Mouse (Mus musculus) embryonic facial prominence, embryonic 15.5 days (tissue): ENCODE data around the gene 9430007A20Rik. TPM values are rescaled to one million over a fixed set of nuclear protein-coding genes. Genes with fewer than 3 reads are reported as not detected.
"Not testable (repeated sequence)": the region's sequence is repeated elsewhere in the genome, so short reads cannot be mapped to it uniquely, and the experiment has no call there.

Experiments
- ATAC-seq: fragments of 200-750 bp; cut with Nextera tagmentation; 2 replicates; pipeline ENCODE4 v1.8.0; 2017; ENCODE audit warnings: low read depth, moderate TSS enrichment; ENCODE audit not compliant: insufficient number of reproducible peaks, low FRiP score, low TSS enrichment
- H3K27ac ChIP-seq: fragments of 300-500 bp; sonication (generic); replicated peaks from 2 replicates; pipeline ENCODE4 v1.5.1; 2015; ENCODE audit warnings: mild to moderate bottlenecking, inconsistent platforms
- H3K27me3 ChIP-seq: fragments of 300-500 bp; sonication (generic); 2 replicates; pipeline ENCODE4 v1.6.1; 2015; ENCODE audit warnings: inconsistent platforms
- H3K36me3 ChIP-seq: fragments of 300-500 bp; sonication (generic); 2 replicates; pipeline ENCODE4 v1.6.1; 2015; ENCODE audit warnings: mild to moderate bottlenecking, inconsistent platforms
- H3K4me1 ChIP-seq: fragments of 300-500 bp; sonication (generic); 2 replicates; pipeline ENCODE4 v1.6.1; 2015; ENCODE audit warnings: inconsistent platforms
- H3K4me2 ChIP-seq: fragments of 300-500 bp; sonication (generic); replicated peaks from 2 replicates; pipeline ENCODE4 v1.6.1; 2015; ENCODE audit warnings: mild to moderate bottlenecking, inconsistent platforms
- H3K4me3 ChIP-seq: fragments of 300-500 bp; sonication (generic); replicated peaks from 2 replicates; pipeline ENCODE4 v1.5.1; 2015; ENCODE audit warnings: mild to moderate bottlenecking, inconsistent platforms
- H3K9ac ChIP-seq: fragments of 300-500 bp; sonication (generic); 2 replicates; pipeline ENCODE4 v1.6.1; 2015; ENCODE audit warnings: inconsistent platforms
- H3K9me3 ChIP-seq: fragments of 300-500 bp; sonication (generic); replicated peaks from 2 replicates; pipeline ENCODE4 v1.6.1; 2016; ENCODE audit warnings: inconsistent platforms
- WGBS: fragments of 180-500 bp; shearing (Covaris S2); methylation state at CpG from one replicate; pipeline ENCODE4 v1.1.7; 2015; 5-methylcytosine and 5-hydroxymethylcytosine counted together
- polyA plus RNA-seq: library from polyadenylated mRNA; unstranded; fragments of >200 nt; fragmentation: Nextera tagmentation; extraction: Ambion mirVana; gene quantifications from 2 replicates; pipeline ENCODE4 v1.2.1, GENCODE M21; 2015

9430007A20Rik gene
- not detected in 2 replicates for polyA plus RNA-seq

GRCm38 (mm10) chr4:144519522-144519921, at the start of gene 9430007A20Rik:
Gene 9430007A20Rik (plus strand): TSS chr4:144519822.
- Histone ChIP-seq H3K36me3 (no peaks in the 10 kb centered on the region), H3K27ac (no peak within 1 kb of the TSS), H3K4me1 (no peaks in the 10 kb centered on the region), H3K27me3 (no peaks in the 10 kb centered on the region), H3K9ac (no peak within 1 kb of the TSS), H3K4me2 (no peak within 1 kb of the TSS), H3K4me3 (no peak within 1 kb of the TSS), H3K9me3 (no peaks in the 10 kb centered on the region)
- no peak for ATAC-seq
- 65% methylated on average over 5 of the region's 5 CpGs for WGBS

- Histone ChIP-seq H3K9ac (no peak overlapping the region), H3K27me3 (no peaks in the 10 kb centered on the region), H3K4me3 (no peak overlapping the region), H3K36me3 (no peaks in the 10 kb centered on the region), H3K4me2 (no peak overlapping the region), H3K9me3 (no peaks in the 10 kb centered on the region), H3K27ac (no peak overlapping the region), H3K4me1 (no peaks in the 10 kb centered on the region)
- no peak for ATAC-seq
These were observed 26.3 kb upstream of the 9430007A20Rik start for GRCm38 (mm10) chr4:144493331-144493730.

GRCm38 (mm10) chr4:144506518-144506917, 13.1 kb upstream of the 9430007A20Rik start:
- Histone ChIP-seq H3K9me3 (no peaks in the 10 kb centered on the region), H3K36me3 (no peaks in the 10 kb centered on the region), H3K4me2 (no peak overlapping the region), H3K27ac (no peak overlapping the region), H3K4me3 (no peak overlapping the region), H3K9ac (no peak overlapping the region), H3K27me3 (no peaks in the 10 kb centered on the region), H3K4me1 (no peaks in the 10 kb centered on the region)
- 78% methylated on average over 1 of the region's 1 CpGs for WGBS
- no peak for ATAC-seq

- Histone ChIP-seq H3K27ac (no peak overlapping the region), H3K36me3 (no peaks in the 10 kb centered on the region), H3K4me1 (no peaks in the 10 kb centered on the region), H3K4me3 (no peak overlapping the region), H3K9me3 (0 out of 2 replicates have a peak, but pooled peaks cover 3% of the 10 kb centered on the region), H3K27me3 (no peaks in the 10 kb centered on the region), H3K9ac (no peak overlapping the region), H3K4me2 (no peak overlapping the region)
- no peak for ATAC-seq
- WGBS, result 77% methylated on average over 1 of the region's 1 CpGs
These were observed 25.1 kb downstream of the 9430007A20Rik start for GRCm38 (mm10) chr4:144544689-144545088.

GRCm38 (mm10) chr4:144545339-144545738, 25.7 kb downstream of the 9430007A20Rik start:
- H3K36me3 ChIP-seq, H3K4me3 ChIP-seq, ATAC-seq, H3K9ac ChIP-seq, H3K9me3 ChIP-seq, H3K4me1 ChIP-seq, H3K27me3 ChIP-seq, H3K27ac ChIP-seq, H3K4me2 ChIP-seq: not testable (repeated sequence)
- WGBS, result 88% methylated on average over 13 of the region's 13 CpGs

- H3K27me3 ChIP-seq, result no peaks in the 10 kb centered on the region
- H3K4me2 ChIP-seq, result no peak overlapping the region
- H3K4me1 ChIP-seq, result no peaks in the 10 kb centered on the region
- H3K4me3 ChIP-seq, result no peak overlapping the region
- H3K9me3 ChIP-seq, result 0 out of 2 replicates have a peak, but pooled peaks cover 3% of the 10 kb centered on the region
- no peaks in the 10 kb centered on the region for H3K36me3 ChIP-seq
- H3K27ac ChIP-seq, result no peak overlapping the region
- H3K9ac ChIP-seq, result no peak overlapping the region
- ATAC-seq, result no peak
These were observed 31.5 kb downstream of the 9430007A20Rik start for GRCm38 (mm10) chr4:144551156-144551555.

GRCm38 (mm10) chr4:144559792-144560191, 40.2 kb downstream of the 9430007A20Rik start:
- Histone ChIP-seq H3K27ac (no peak overlapping the region), H3K4me1 (no peaks in the 10 kb centered on the region), H3K36me3 (no peaks in the 10 kb centered on the region), H3K9ac (no peak overlapping the region), H3K4me3 (no peak overlapping the region), H3K4me2 (no peak overlapping the region), H3K27me3 (no peaks in the 10 kb centered on the region), H3K9me3 (0 out of 2 replicates have a peak, but pooled peaks cover 3% of the 10 kb centered on the region)
- no peak for ATAC-seq

- Histone ChIP-seq H3K27ac (no peak overlapping the region), H3K27me3 (no peaks in the 10 kb centered on the region), H3K36me3 (no peaks in the 10 kb centered on the region), H3K9ac (no peak overlapping the region), H3K4me3 (no peak overlapping the region), H3K4me1 (no peaks in the 10 kb centered on the region), H3K4me2 (no peak overlapping the region), H3K9me3 (0 out of 2 replicates have a peak, but pooled peaks cover 3% of the 10 kb centered on the region)
- no peak for ATAC-seq
- 69% methylated on average over 2 of the region's 2 CpGs for WGBS
These were observed 41.6 kb downstream of the 9430007A20Rik start for GRCm38 (mm10) chr4:144561205-144561604.

GRCm38 (mm10) chr4:144565034-144565433, 45.4 kb downstream of the 9430007A20Rik start, which contains the start of gene Gm13124:
Gene Gm13124 (minus strand): TSS chr4:144565134.
- 83% methylated on average over 1 of the region's 1 CpGs for WGBS
- H3K9ac ChIP-seq, result no peak within 1 kb of the TSS

GRCm38 (mm10) chr4:144567752-144568151, 48.1 kb downstream of the 9430007A20Rik start:
- Histone ChIP-seq H3K4me3 (no peak overlapping the region), H3K4me1 (no peaks in the 10 kb centered on the region), H3K27ac (no peak overlapping the region), H3K27me3 (no peaks in the 10 kb centered on the region), H3K36me3 (no peaks in the 10 kb centered on the region), H3K9me3 (no peaks in the 10 kb centered on the region), H3K4me2 (no peak overlapping the region), H3K9ac (no peak overlapping the region)
- ATAC-seq, result no peak

More at GRCm38 (mm10) chr4:144565034-144565433, 45.4 kb downstream of the 9430007A20Rik start, which contains the start of gene Gm13124:
- H3K4me3 ChIP-seq, result no peak within 1 kb of the TSS
- no peaks in the 10 kb centered on the region for H3K27me3 ChIP-seq
- H3K27ac ChIP-seq, result no peak within 1 kb of the TSS
- no peaks in the 10 kb centered on the region for H3K9me3 ChIP-seq
- ATAC-seq, result no peak
- no peaks in the 10 kb centered on the region for H3K36me3 ChIP-seq
- H3K4me2 ChIP-seq, result no peak within 1 kb of the TSS
- no peaks in the 10 kb centered on the region for H3K4me1 ChIP-seq
